Mouse (Mus musculus): ENCODE measurements around the gene Crispld2.

DNA sequence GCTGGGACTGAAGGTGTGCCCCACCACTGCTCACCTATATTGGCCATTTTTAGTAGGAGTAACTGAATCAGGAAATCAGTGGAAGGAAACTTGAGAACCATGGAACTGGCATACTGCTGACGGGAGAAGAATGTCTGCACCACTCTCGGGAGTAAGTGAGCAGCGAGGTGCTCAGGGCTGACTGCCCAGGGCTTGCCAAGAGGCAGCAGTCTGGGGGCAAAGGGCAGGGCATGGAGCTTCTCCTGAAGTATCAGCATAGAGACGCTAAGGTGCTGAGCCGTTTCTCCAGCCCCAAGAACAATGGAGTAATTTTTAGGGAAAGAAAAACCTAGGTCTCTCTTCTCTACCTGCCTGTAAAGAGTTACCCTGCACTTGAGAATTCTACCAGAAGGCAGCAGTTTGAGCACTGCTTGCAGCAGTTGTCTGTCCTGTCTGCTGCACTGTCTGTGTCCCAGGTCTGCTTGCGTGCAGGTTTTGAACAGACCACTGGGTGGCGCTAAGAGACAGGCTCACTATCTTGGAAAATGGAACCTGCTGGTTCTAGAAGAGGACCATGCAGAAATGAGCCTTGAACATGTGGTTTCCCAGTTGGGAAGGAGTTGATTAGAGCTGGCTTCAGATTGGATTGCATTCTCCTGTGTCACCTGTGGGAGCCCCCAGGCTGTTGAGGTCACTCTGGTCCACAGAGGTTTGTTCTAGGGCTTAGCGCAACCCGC is 48.0 kb upstream of the Crispld2 start:
- TF ChIP-seq CTCF (conservative IDR thresholded peaks at IDR 0.05; ENCODE audit: low read length) (peak; percentile 94), POU5F1 (IDR thresholded peaks at IDR 0.05; ENCODE audit: borderline replicate concordance, low read length) (no peak), NANOG (IDR thresholded peaks at IDR 0.05; ENCODE audit: borderline replicate concordance, low read length) (no peak)
